Mouse (Mus musculus) heart, postnatal 0 days (tissue): ENCODE data around the gene Ache. TPM values are rescaled to one million over a fixed set of nuclear protein-coding genes. Genes with fewer than 3 reads are reported as not detected.
A peak's percentile ranks its signal among the peaks of the same experiment; 100 is the strongest.

ENCODE experiments used
- ATAC-seq: fragments of 200-750 bp; cut with Nextera tagmentation; 2 replicates; pipeline ENCODE4 v1.8.0; 2017; ENCODE audit warnings: low read depth, moderate number of reproducible peaks, moderate library complexity; ENCODE audit not compliant: insufficient read depth
- DNase-seq: peaks from one replicate; pipeline ENCODE4 v3.0.0-alpha.2; 2016; ENCODE audit warnings: low spot score
- H3K27ac ChIP-seq: fragments of 300-500 bp; sonication (generic); 2 replicates; pipeline ENCODE4 v1.5.1; 2014; ENCODE audit warnings: low read depth, mild to moderate bottlenecking
- H3K27me3 ChIP-seq: fragments of 300-500 bp; sonication (generic); 2 replicates; pipeline ENCODE4 v1.6.1; 2014; ENCODE audit warnings: low read length, mixed read lengths; ENCODE audit not compliant: control insufficient read depth, insufficient read depth
- H3K36me3 ChIP-seq: fragments of 300-500 bp; sonication (generic); replicated peaks from 2 replicates; pipeline ENCODE4 v1.6.1; 2014; ENCODE audit warnings: low read length, mixed read lengths; ENCODE audit not compliant: control insufficient read depth, insufficient read depth
- H3K4me1 ChIP-seq: fragments of 300-500 bp; sonication (generic); 2 replicates; pipeline ENCODE4 v1.6.1; 2014; ENCODE audit warnings: antibody characterized with exemption; ENCODE audit not compliant: control insufficient read depth, insufficient read depth
- H3K4me2 ChIP-seq: fragments of 300-500 bp; sonication (generic); 2 replicates; pipeline ENCODE4 v1.6.1; 2014; ENCODE audit warnings: low read depth, mild to moderate bottlenecking, low read length, moderate library complexity
- H3K4me3 ChIP-seq: fragments of 300-500 bp; sonication (generic); 2 replicates; pipeline ENCODE4 v1.5.1; 2014; ENCODE audit warnings: low read depth, low read length
- H3K9ac ChIP-seq: fragments of 300-500 bp; sonication (generic); replicated peaks from 2 replicates; pipeline ENCODE4 v1.6.1; 2014; ENCODE audit warnings: low read depth, low read length, mixed read lengths
- H3K9me3 ChIP-seq: fragments of 300-500 bp; sonication (generic); replicated peaks from 2 replicates; pipeline ENCODE4 v1.6.1; 2016; ENCODE audit warnings: low read length; ENCODE audit not compliant: control insufficient read depth
- CTCF ChIP-seq: IDR thresholded peaks from 2 replicates; pipeline ENCODE4 v1.5.1; 2016; ENCODE audit warnings: antibody characterized with exemption, control low read depth, low read depth
- EP300 ChIP-seq: IDR thresholded peaks from 2 replicates; pipeline ENCODE4 v1.6.1; 2016; ENCODE audit warnings: antibody characterized with exemption, low read depth
- WGBS: fragments of 180-500 bp; shearing (Covaris S2); extraction: QIAGEN DNeasy Blood & Tissue Kit; methylation state at CpG from one replicate; pipeline ENCODE4 v1.1.7; 2014; 5-methylcytosine and 5-hydroxymethylcytosine counted together
- polyA plus RNA-seq: library from polyadenylated mRNA; unstranded; fragments of >200 nt; fragmentation: Nextera tagmentation; extraction: Ambion mirVana; gene quantifications from 2 replicates; pipeline ENCODE4 v1.2.1, GENCODE M21; 2015
- total RNA-seq: library from RNA; depleted of rRNA; stranded (reverse); fragments of >200 nt; gene quantifications from 2 replicates; pipeline ENCODE4 v1.2.3, GENCODE M21; 2014; ENCODE audit warnings: low replicate concordance

Ache gene
- total and polyA plus RNA-seq, 2 experiments from 2014 or later, result 2.3 to 5.3 TPM

DNA sequence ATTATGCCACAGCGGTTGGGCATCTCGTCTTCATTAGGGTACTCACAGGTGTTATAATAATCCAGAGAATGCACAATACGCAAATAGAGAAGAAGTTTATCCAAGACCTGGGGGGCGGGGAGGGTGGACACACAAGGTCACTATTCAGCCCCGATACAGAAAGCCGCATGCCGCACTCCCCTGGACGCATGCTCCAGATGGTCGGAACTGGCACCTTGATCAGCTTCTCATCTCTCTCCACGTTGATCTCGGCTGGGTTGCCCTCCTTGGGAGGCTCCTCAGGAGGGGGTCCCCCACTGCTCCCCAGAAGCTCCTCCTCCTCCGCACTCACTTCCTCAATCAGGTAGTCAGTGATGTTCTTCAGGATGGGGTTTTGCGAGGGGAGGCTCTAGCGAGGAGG is 9.8 kb downstream of the Ache start:
- Histone ChIP-seq H3K27me3 (no peaks in the 10 kb centered on the region), H3K36me3 (peaks cover 72% of the 10 kb centered on the region), H3K4me2 (no peak overlapping the region), H3K4me3 (no peak overlapping the region), H3K27ac (no peak overlapping the region), H3K9ac (no peak overlapping the region), H3K9me3 (no peaks in the 10 kb centered on the region), H3K4me1 (peaks cover 18% of the 10 kb centered on the region)
- 91% methylated on average over 14 of the region's 14 CpGs for WGBS
- TF ChIP-seq CTCF (no peak), EP300 (no peak)
- DNase-seq (no peak), ATAC-seq (no peak)

- ATAC-seq (no peak), DNase-seq (no peak)
- Histone ChIP-seq H3K27me3 (no peaks in the 10 kb centered on the region), H3K4me1 (peaks cover 7% of the 10 kb centered on the region), H3K9ac (no peak overlapping the region), H3K36me3 (peaks cover 93% of the 10 kb centered on the region), H3K4me3 (no peak overlapping the region), H3K9me3 (no peaks in the 10 kb centered on the region), H3K27ac (no peak overlapping the region), H3K4me2 (no peak overlapping the region)
- TF ChIP-seq CTCF (no peak), EP300 (no peak)
- WGBS, result 61% methylated on average over 7 of the region's 7 CpGs
These were observed 11.9 kb downstream of the Ache start for GRCm38 (mm10) chr5:137299240-137299639.

DNA sequence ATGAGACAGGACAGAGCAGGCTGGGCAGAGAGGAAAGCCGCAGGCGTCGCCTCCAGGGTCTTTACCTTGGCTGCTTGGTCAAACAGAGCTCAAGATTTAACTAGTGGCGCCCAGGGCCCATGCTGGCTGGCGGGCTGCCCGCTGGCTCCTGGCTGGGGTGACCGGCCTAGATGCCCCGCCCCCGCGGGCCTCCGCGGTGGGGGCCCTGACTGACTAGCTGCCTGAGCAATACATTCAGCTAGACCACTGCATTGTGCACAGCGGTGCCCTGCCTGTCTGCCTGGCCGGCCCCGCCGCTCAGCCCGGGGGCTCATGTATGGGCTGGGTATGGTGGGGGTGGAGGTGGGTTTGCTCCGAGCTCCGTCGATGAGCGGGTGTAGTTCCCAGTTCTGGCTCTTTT is 13.9 kb downstream of the Ache start:
- no peak overlapping the region for H3K4me3 ChIP-seq
- no peaks in the 10 kb centered on the region for H3K27me3 ChIP-seq
- H3K9ac ChIP-seq, result no peak overlapping the region
- DNase-seq, result no peak
- peaks cover 95% of the 10 kb centered on the region for H3K36me3 ChIP-seq
- 83% methylated on average over 21 of the region's 21 CpGs for WGBS
- TF ChIP-seq CTCF (no peak), EP300 (no peak)
- ATAC-seq, result peak; percentile 16; the same call in 1 of the 2 replicates
- no peaks in the 10 kb centered on the region for H3K9me3 ChIP-seq
- H3K27ac ChIP-seq, result no peak overlapping the region
- H3K4me2 ChIP-seq, result no peak overlapping the region
- peaks cover 22% of the 10 kb centered on the region for H3K4me1 ChIP-seq

- ATAC-seq (no peak), DNase-seq (no peak)
- Histone ChIP-seq H3K9me3 (no peaks in the 10 kb centered on the region), H3K4me1 (peaks cover 24% of the 10 kb centered on the region), H3K4me3 (no peak overlapping the region), H3K9ac (peak overlapping the region; percentile 12; the same call in 1 of the 2 replicates), H3K27me3 (no peaks in the 10 kb centered on the region), H3K4me2 (no peak overlapping the region), H3K27ac (no peak overlapping the region), H3K36me3 (peaks cover 72% of the 10 kb centered on the region)
- WGBS, result 39% methylated on average over 4 of the region's 4 CpGs
- TF ChIP-seq EP300 (no peak), CTCF (no peak)
These were observed 16.3 kb downstream of the Ache start for GRCm38 (mm10) chr5:137303609-137304008.

GRCm38 (mm10) chr5:137304165-137304564 is 16.8 kb downstream of the Ache start:
- Histone ChIP-seq H3K9ac (peak overlapping the region; percentile 12; the same call in 1 of the 2 replicates), H3K4me2 (no peak overlapping the region), H3K9me3 (no peaks in the 10 kb centered on the region), H3K4me3 (no peak overlapping the region), H3K36me3 (peaks cover 72% of the 10 kb centered on the region), H3K4me1 (peaks cover 24% of the 10 kb centered on the region), H3K27me3 (no peaks in the 10 kb centered on the region), H3K27ac (no peak overlapping the region)
- ATAC-seq (no peak), DNase-seq (no peak)
- TF ChIP-seq EP300 (no peak), CTCF (no peak)
- WGBS, result 61% methylated on average over 3 of the region's 3 CpGs

GRCm38 (mm10) chr5:137304816-137305215 is 17.5 kb downstream of the Ache start:
- no peak overlapping the region for H3K4me2 ChIP-seq
- WGBS, result 60% methylated on average over 4 of the region's 4 CpGs
- H3K27ac ChIP-seq, result no peak overlapping the region
- no peak for ATAC-seq
- DNase-seq, result no peak
- no peaks in the 10 kb centered on the region for H3K27me3 ChIP-seq
- peaks cover 72% of the 10 kb centered on the region for H3K36me3 ChIP-seq
- H3K4me1 ChIP-seq, result peaks cover 24% of the 10 kb centered on the region
- no peak overlapping the region for H3K9ac ChIP-seq
- no peaks in the 10 kb centered on the region for H3K9me3 ChIP-seq
- TF ChIP-seq CTCF, result no peak
- TF ChIP-seq EP300, result no peak
- no peak overlapping the region for H3K4me3 ChIP-seq
